Mouse (Mus musculus): ENCODE data around the gene Rnf145. TPM values are rescaled to one million over a fixed set of nuclear protein-coding genes. Genes with fewer than 3 reads are reported as not detected.
"Not testable (repeated sequence)": the region's sequence is repeated elsewhere in the genome, so short reads cannot be mapped to it uniquely, and the experiment has no call there.

The Rnf145 gene
- polyA plus RNA-seq, 1 experiment from 2014 or later, result 127 TPM

DNA sequence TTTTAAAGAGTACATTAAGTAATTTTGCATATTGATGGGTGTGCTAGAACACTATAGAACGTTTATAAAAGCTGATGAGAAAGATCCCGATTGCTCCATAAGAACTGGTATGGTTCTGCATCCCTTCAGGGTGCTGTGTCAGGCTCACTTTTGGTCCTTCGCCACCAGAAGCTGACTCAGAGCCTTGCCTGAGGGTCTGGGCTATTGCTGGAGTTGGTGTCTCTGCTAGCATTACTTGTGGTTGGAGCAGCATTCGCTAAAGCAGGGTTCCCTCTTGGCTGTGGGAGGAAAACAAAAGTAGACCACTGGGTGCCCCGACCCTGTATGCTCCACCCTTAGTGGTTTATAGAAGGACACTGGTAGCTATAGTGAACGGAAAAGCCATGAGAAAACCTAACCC is 40.7 kb downstream of the Rnf145 start:
- H3K9ac ChIP-seq (replicated peaks), result no peak overlapping the region
- H3K36me3 ChIP-seq, result peaks cover 75% of the 10 kb centered on the region
- no peak for ATAC-seq
- H3K4me3 ChIP-seq (replicated peaks), result no peak overlapping the region
- no peak overlapping the region for H3K4me2 ChIP-seq (replicated peaks)
- no peaks in the 10 kb centered on the region for H3K9me3 ChIP-seq
- no peaks in the 10 kb centered on the region for H3K27me3 ChIP-seq
- H3K27ac ChIP-seq, result no peak overlapping the region
- 93% methylated on average over 6 of the region's 6 CpGs for WGBS
- no peaks in the 10 kb centered on the region for H3K4me1 ChIP-seq (replicated peaks)

DNA sequence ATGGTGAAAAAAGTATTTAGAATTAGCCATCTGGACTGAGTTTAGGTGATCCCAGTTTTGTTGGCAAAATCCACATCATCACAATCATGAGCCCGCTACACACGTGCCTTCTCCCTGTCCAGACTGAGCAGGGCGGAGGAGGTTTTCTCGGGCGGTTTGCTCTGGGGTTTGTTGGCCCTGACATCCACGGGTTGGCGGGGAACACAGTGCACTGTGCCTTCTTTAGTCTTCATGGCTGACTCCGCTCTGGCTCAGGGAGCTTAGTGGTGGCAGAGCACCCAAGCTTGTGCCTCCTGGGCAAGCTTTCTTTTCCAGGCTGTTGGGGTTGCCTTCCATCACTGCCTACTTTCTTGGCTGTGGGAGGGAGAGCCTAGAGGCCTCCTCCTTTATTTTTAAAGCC is 41.6 kb downstream of the Rnf145 start:
- WGBS, result 90% methylated on average over 8 of the region's 8 CpGs
- Histone ChIP-seq H3K27me3 (no peaks in the 10 kb centered on the region), H3K4me1 (replicated peaks) (no peaks in the 10 kb centered on the region), H3K27ac (no peak overlapping the region), H3K4me2 (replicated peaks) (no peak overlapping the region), H3K4me3 (replicated peaks) (no peak overlapping the region), H3K9ac (replicated peaks) (no peak overlapping the region), H3K36me3 (peaks cover 82% of the 10 kb centered on the region), H3K9me3 (no peaks in the 10 kb centered on the region)
- no peak for ATAC-seq

DNA sequence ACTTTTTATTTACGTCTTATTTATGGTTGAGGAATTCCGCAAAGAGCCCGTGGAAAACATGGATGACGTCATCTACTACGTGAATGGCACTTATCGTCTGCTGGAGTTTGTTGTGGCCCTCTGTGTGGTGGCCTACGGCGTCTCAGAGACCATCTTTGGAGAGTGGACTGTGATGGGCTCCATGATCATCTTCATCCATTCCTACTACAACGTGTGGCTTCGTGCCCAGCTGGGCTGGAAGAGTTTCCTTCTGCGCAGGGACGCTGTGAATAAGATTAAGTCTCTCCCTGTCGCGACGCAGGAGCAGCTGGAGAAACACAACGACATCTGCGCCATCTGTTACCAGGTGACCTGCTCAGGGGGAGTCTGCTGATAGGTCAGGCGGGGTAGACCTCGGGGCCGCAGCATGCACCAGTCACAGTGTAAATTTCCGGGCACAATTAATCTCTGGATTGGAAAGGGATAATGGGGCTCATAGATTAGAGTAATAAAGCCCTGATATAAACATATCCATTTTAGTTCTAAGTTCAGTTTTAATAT is 42.8 kb downstream of the Rnf145 start:
- H3K9me3 ChIP-seq, result no peaks in the 10 kb centered on the region
- no peaks in the 10 kb centered on the region for H3K27me3 ChIP-seq
- H3K9ac ChIP-seq (replicated peaks), result no peak overlapping the region
- H3K4me2 ChIP-seq (replicated peaks), result no peak overlapping the region
- no peak overlapping the region for H3K4me3 ChIP-seq (replicated peaks)
- no peaks in the 10 kb centered on the region for H3K4me1 ChIP-seq (replicated peaks)
- no peak overlapping the region for H3K27ac ChIP-seq
- H3K36me3 ChIP-seq, result peaks cover 84% of the 10 kb centered on the region
- 83% methylated on average over 21 of the region's 21 CpGs for WGBS
- no peak for ATAC-seq

DNA sequence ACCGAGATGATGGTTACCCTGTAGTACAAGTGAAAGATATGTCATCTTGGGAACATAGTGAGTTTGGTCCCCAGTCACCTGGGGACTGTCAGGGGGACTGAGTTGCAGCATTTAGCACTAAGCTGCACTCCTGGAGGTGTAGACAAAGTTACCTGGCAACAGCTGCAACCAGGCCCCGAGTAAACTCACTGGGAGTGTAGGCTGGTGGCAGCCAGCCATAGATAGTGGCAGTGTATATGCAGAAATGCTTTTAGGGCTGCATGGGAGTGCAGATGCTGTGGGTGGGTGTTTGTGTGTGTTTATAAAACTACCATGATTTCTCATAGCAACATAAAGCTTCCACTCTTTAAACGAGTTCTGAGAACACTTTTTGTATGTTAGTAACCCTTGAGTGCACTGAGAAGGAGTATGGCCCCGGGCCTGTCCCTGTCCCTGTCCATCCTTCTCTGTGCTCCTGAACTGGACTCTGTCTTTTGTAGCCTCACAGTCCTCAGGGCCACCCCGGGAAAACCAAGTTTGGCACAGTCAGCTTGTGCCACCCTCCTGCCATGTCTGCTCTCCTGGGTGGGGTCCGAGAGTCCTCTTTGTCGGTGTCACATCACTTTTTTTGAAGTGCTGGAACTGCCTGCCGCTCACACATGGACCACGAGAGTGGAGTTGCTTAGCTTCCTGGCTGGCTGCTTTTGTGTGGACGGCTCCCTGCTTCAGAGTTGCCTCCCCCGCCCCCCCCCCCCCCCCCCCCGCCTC is 43.8 kb downstream of the Rnf145 start:
- Histone ChIP-seq H3K27me3 (no peaks in the 10 kb centered on the region), H3K36me3 (peaks cover 85% of the 10 kb centered on the region), H3K4me3 (replicated peaks) (no peak overlapping the region), H3K4me1 (replicated peaks) (no peaks in the 10 kb centered on the region), H3K27ac (no peak overlapping the region), H3K9ac (replicated peaks) (no peak overlapping the region), H3K4me2 (replicated peaks) (no peak overlapping the region), H3K9me3 (no peaks in the 10 kb centered on the region)
- WGBS, result 80% methylated on average over 11 of the region's 12 CpGs
- ATAC-seq, result no peak

DNA sequence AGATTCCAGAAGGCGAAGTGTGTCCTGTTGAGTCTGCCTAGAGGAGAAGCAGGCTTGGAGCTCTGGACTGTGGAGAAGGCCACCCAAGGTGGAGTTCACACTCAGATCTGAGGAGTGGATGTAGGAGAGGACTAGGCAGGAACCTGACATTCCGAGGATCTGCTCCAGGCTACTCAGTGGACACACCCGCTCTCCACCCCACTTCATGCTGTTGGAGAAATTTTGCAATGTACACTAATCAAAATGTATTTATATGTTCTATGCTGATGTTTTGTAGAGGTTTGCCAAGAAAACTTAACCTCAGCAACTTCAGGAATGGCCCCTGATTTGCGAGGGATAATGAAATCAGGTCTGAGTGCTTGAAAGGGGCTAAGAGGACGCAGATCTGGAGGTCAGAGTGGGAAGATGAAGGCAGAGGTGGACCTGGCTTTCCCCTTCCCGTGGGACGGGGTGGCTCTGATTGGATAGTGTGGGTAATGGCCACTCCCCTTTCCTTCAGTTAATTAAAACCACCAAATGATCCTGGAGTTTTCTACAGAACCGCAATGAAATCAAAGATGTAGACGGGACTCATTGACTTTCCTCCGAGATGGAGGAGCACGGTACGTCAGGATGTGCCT is 45.6 kb downstream of the Rnf145 start:
- no peak for ATAC-seq
- WGBS, result 93% methylated on average over 12 of the region's 12 CpGs
- H3K36me3 ChIP-seq, result peaks cover 74% of the 10 kb centered on the region

DNA sequence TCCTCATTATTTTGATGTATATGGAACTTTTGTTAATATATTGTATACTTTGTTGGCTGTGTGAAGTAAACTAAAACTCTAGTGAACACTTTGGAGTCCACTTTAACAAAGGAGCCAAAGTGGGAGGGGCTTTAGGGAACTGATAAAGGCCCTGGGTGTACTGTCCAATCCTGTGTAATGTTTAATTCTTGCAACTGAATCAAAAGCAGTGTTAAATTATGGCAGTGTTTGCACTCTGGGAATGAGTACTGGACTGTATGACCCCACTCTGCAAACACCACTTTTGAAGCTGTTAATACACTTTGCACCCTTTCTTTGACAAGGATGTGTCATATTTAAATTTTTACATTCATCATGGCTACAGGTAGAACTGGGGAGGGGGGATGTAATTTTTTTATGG is 46.2 kb downstream of the Rnf145 start:
- no peak for ATAC-seq
- H3K36me3 ChIP-seq, result peaks cover 74% of the 10 kb centered on the region
- H3K27ac ChIP-seq, result no peak overlapping the region

More for the DNA sequence above, 45.6 kb downstream of the Rnf145 start:
- H3K4me3 ChIP-seq (replicated peaks), result no peak overlapping the region
- H3K4me1 ChIP-seq (replicated peaks), result no peaks in the 10 kb centered on the region
- H3K9ac ChIP-seq (replicated peaks), result no peak overlapping the region
- H3K27me3 ChIP-seq, result no peaks in the 10 kb centered on the region
- H3K27ac ChIP-seq, result no peak overlapping the region
- H3K4me2 ChIP-seq (replicated peaks), result no peak overlapping the region
- 0 out of 2 replicates have a peak, but pooled peaks cover 1% of the 10 kb centered on the region for H3K9me3 ChIP-seq

DNA sequence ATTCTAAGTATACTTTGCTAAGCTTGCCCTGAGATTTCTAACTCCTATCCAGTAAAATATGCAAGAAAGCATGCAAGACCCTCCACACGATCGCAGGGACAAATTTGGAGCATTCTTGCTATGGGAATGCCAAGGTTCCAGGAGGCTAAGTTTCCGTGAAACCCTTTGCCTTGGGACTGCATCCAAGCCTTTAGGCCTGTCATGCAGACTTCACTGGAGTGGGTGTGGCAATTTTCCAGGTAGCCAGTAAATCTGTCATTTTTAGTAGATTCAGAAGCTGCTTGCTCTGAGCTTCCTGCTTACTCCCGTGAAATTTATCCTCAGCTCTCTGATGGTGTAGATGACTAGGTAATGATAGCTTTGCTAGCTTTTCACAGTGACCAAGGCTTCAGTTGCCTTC is 51.6 kb downstream of the Rnf145 start:
- WGBS, result 96% methylated on average over 4 of the region's 4 CpGs
- H3K9ac ChIP-seq (replicated peaks); H3K4me1 ChIP-seq (replicated peaks); H3K9me3 ChIP-seq; H3K4me3 ChIP-seq (replicated peaks); ATAC-seq; H3K4me2 ChIP-seq (replicated peaks); H3K27ac ChIP-seq; H3K27me3 ChIP-seq: not testable (repeated sequence)
- H3K36me3 ChIP-seq, result peaks cover 27% of the 10 kb centered on the region

More for the DNA sequence above, 46.2 kb downstream of the Rnf145 start:
- no peaks in the 10 kb centered on the region for H3K4me1 ChIP-seq (replicated peaks)
- H3K4me2 ChIP-seq (replicated peaks), result no peak overlapping the region
- no peaks in the 10 kb centered on the region for H3K27me3 ChIP-seq
- no peak overlapping the region for H3K4me3 ChIP-seq (replicated peaks)
- 0 out of 2 replicates have a peak, but pooled peaks cover 5% of the 10 kb centered on the region for H3K9me3 ChIP-seq
- H3K9ac ChIP-seq (replicated peaks), result no peak overlapping the region

DNA sequence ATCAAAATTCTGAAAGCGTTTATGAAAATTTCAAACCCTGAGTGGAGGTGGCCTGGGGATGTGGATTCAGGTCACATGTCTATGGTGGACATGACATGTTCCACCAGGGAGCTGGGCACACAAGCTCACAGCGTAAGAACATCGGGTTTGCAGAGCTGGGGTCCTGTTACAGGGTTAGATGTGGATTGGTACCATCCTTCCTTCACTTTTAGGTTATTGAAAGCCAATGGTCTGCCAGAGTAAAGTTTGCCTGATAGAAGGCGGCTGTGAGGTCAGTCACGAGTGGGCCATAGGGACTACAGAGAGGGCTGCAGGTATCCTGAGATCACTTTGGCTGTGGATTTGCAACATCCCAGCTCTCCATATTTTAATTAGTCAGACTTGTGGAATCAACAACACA is 54.0 kb downstream of the Rnf145 start:
- Histone ChIP-seq H3K4me2 (replicated peaks) (no peak overlapping the region), H3K27ac (no peak overlapping the region), H3K27me3 (no peaks in the 10 kb centered on the region), H3K9ac (replicated peaks) (no peak overlapping the region), H3K4me1 (replicated peaks) (no peaks in the 10 kb centered on the region), H3K4me3 (replicated peaks) (no peak overlapping the region), H3K36me3 (peaks cover 9% of the 10 kb centered on the region), H3K9me3 (0 out of 2 replicates have a peak, but pooled peaks cover 5% of the 10 kb centered on the region)
- ATAC-seq, result no peak
- WGBS, result 95% methylated on average over 5 of the region's 5 CpGs

DNA sequence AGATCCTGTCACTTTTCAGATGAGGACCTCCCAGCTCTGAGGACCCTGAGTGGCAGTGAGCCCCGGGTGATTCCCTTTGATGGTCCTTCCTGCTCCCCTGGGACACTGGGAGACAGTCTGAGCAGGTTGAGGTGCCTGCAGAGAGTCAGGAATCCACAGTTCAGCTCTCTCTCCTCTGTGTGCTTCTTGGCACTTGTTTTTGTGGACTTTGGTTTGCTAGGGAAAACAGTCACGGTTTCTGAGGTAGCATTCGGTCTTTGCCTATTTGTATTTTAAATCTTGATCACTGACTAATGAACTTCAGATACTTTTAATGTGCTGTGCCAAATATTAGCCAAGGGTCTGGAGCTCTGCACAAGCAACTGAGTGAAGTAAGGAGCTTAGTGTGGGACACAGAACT is 54.6 kb downstream of the Rnf145 start:
- no peaks in the 10 kb centered on the region for H3K27me3 ChIP-seq
- no peak overlapping the region for H3K9ac ChIP-seq (replicated peaks)
- H3K9me3 ChIP-seq, result 0 out of 2 replicates have a peak, but pooled peaks cover 5% of the 10 kb centered on the region
- ATAC-seq, result no peak
- no peaks in the 10 kb centered on the region for H3K4me1 ChIP-seq (replicated peaks)
- no peak overlapping the region for H3K4me2 ChIP-seq (replicated peaks)
- H3K4me3 ChIP-seq (replicated peaks), result no peak overlapping the region
- no peak overlapping the region for H3K27ac ChIP-seq
- peaks cover 9% of the 10 kb centered on the region for H3K36me3 ChIP-seq
- 80% methylated on average over 3 of the region's 3 CpGs for WGBS

DNA sequence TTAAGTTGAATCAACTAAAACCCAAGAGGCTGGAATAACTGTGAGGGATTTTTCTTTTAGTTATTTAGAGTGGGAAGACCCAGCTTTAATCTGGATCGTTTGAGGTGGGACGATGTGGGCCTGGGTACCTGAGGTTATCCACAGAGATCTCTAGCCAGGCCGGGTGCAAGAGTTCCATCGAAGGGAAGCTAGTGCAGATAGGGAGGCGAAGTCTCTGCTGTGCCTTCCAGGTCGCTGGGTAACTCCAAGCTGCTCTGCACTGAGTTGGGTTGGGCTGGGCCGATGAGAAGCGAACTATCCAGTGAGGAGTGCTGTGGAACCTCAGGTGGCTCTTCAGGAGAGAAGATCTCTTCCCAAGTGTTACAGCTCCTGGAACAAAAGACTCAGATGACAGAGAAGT is 55.6 kb downstream of the Rnf145 start:
- H3K4me3 ChIP-seq (replicated peaks), result no peak overlapping the region
- H3K9me3 ChIP-seq, result 0 out of 2 replicates have a peak, but pooled peaks cover 4% of the 10 kb centered on the region
- H3K27me3 ChIP-seq, result no peaks in the 10 kb centered on the region
- H3K4me2 ChIP-seq (replicated peaks), result no peak overlapping the region
- H3K36me3 ChIP-seq, result peaks cover 6% of the 10 kb centered on the region
- H3K9ac ChIP-seq (replicated peaks), result no peak overlapping the region
- H3K27ac ChIP-seq, result no peak overlapping the region
- ATAC-seq, result no peak
- H3K4me1 ChIP-seq (replicated peaks), result no peaks in the 10 kb centered on the region
- 90% methylated on average over 8 of the region's 8 CpGs for WGBS

DNA sequence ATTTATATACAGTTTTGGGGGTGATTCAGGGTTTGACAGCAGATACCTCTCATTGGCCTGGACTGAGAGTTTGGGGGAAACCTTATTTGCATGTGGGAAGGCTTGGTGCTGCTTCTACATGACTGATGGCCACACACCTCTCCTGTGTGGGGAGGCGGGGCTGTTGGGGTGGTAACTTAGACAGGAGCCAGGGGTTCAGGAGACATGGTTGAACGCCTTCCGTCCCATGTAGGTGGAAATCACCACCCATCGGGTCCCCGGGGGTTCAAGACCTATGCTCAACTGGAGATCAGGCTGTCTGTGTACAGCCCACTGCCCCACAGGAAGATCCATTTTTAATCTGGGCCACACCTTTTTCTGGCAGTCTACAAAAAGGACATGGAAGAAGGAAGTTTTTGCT is 56.1 kb downstream of the Rnf145 start:
- Histone ChIP-seq H3K9ac (replicated peaks) (no peak overlapping the region), H3K9me3 (no peaks in the 10 kb centered on the region), H3K27ac (no peak overlapping the region), H3K4me2 (replicated peaks) (no peak overlapping the region), H3K36me3 (peaks cover 2% of the 10 kb centered on the region), H3K4me1 (replicated peaks) (no peaks in the 10 kb centered on the region), H3K4me3 (replicated peaks) (no peak overlapping the region), H3K27me3 (no peaks in the 10 kb centered on the region)
- 93% methylated on average over 5 of the region's 5 CpGs for WGBS
- ATAC-seq, result no peak

DNA sequence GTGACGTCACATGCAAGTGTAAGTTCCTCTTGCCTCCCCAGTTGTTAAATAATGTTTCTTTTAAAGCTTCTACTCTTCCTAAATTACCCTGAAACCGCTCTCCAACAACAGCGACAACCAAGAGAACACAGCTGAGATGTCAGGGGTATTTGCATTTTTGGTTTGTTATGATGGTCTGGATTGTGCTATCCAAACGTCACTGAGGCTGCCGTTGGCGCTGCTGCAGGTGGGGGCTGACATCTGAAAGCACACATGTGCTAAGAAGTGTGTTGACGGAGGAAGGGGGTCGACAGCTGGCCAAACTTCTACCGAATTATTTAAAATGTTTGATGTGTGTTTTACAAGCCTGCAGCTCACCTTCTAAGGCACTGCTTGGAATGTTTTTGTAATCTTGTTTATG is 59.1 kb downstream of the Rnf145 start:
- Histone ChIP-seq H3K4me3 (replicated peaks) (no peak overlapping the region), H3K36me3 (no peaks in the 10 kb centered on the region), H3K27ac (no peak overlapping the region), H3K4me1 (replicated peaks) (no peaks in the 10 kb centered on the region), H3K9me3 (no peaks in the 10 kb centered on the region), H3K9ac (replicated peaks) (no peak overlapping the region), H3K27me3 (no peaks in the 10 kb centered on the region), H3K4me2 (replicated peaks) (no peak overlapping the region)
- no peak for ATAC-seq
- 88% methylated on average over 9 of the region's 9 CpGs for WGBS
